Mouse (Mus musculus) gastrocnemius, adult 2 months (tissue): ENCODE data around the gene Tuba4a. TPM values are rescaled to one million over a fixed set of nuclear protein-coding genes. Genes with fewer than 3 reads are reported as not detected.

Source experiments
- DNase-seq: peaks from one replicate; pipeline ENCODE4 v3.0.0; 2022
- H3K27ac ChIP-seq: fragments of 200-600 bp; 2 replicates; pipeline ENCODE4 v1.8.1; 2022; ENCODE audit warnings: mild to moderate bottlenecking
- H3K4me3 ChIP-seq: fragments of 200-600 bp; 2 replicates; pipeline ENCODE4 v1.8.1; 2022; ENCODE audit warnings: mild to moderate bottlenecking, moderate library complexity
- CTCF ChIP-seq: fragments of 200-600 bp; IDR thresholded peaks from 2 replicates; pipeline ENCODE4 v1.8.1; 2022; ENCODE audit warnings: antibody characterized with exemption, mild to moderate bottlenecking, moderate library complexity
- intact Hi-C: fragments of 180-260 bp; cut with DNase I; formaldehyde crosslinking; loops from one replicate; pipeline ENCODE4 v1.15.1; 2025
- microRNA-seq: library from miRNA; unstranded; fragments of <30 nt; microRNA quantifications from one replicate; pipeline ENCODE4 v1.2.0, GENCODE M21; 2021
- total RNA-seq, 2 experiments: library from RNA; stranded (reverse); gene quantifications; 2 replicates each; pipeline ENCODE4 v1.2.3; 2021

The Tuba4a gene
- total RNA-seq, 2 experiments from 2014 or later, result 1,043 to 1,330 TPM

- H3K4me3 ChIP-seq, result peak overlapping the region; percentile 93
- DNase-seq, result no peak
- intact Hi-C loops, result loop anchor here (1.0 kb wide), 1 partner anchor 60 kb away; no protein-coding TSS in a partner anchor
- TF ChIP-seq CTCF, result no peak
- peak overlapping the region; percentile 97 for H3K27ac ChIP-seq
These were observed 28.4 kb downstream of the Tuba4a start for GRCm38 (mm10) chr1:75191258-75191621.

DNA sequence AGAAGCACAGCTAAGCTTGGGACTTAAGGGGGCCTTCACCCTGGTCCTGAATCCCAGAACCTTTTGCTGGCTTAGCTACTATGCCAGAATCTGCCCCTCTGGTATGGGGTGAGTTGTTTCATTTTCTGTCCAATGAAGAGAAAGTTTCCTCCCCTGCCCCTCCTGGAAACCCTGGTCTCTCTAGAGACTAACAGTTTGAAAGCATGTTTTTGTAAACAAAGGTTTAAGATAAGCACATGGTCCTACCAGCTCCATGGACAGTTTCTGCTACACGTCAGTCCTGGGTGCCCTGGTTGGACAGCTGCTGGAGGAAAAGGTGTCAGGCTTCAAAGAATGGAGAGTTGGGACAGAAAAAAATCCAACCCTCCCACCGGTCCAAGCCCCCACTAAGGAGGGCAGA, 29.1 kb downstream of the Tuba4a start:
- no peak for DNase-seq
- intact Hi-C loops, result no loop called here
- no peak for TF ChIP-seq CTCF
- Histone ChIP-seq H3K27ac (peak overlapping the region; percentile 97), H3K4me3 (peak overlapping the region; percentile 93)

DNA sequence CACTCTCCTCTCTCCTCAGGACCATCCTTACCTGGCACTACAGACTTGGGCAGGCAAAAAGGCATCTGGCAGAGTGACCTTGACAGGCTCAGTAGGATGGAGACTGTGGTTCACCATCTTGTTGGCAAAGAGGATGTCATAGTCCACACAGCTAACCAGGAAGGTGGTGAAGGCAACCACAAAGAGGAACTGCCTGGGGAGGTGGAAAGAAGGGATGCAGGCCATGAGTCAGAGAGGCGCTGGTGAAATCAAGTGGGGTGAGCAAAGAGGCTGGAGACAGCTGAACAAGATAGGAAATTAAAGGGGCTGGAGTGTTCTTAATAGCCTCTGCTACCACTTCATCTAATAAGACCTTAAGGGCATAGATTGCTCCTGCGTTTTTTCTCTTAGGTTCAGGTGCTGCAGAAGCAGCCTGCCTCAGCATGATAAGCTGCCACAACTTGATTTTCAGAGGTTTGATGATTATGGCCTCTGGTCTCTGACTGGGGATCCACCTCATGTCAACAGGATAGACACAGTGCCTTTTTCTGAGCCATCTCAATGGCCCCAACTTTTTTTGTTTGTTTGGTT, 31.7 kb downstream of the Tuba4a start:
- intact Hi-C loops, result no loop called here
- Histone ChIP-seq H3K27ac (no peak overlapping the region), H3K4me3 (no peak overlapping the region)
- no peak for DNase-seq
- TF ChIP-seq CTCF, result no peak

DNA sequence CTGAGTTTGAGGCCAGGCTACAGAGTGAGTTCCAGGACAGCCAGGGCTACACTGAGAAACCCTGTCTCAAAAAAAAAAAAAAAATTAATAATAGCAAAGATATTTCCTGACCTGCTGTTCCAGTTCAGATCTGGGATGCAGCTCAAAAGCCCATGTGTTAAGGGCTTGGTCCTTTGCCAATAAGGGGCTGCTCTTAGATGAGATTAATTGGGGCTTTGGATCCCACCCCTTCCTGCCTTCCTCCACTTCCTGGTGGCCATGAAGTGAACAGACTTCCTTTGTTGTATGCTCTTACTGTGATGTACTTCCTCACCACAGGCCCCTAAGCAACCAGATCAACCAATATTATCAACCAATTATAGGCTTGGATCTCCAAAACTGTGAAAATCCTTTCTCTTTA, 32.5 kb downstream of the Tuba4a start:
- H3K27ac ChIP-seq, result no peak overlapping the region
- DNase-seq, result no peak
- no peak overlapping the region for H3K4me3 ChIP-seq
- intact Hi-C loops, result no loop called here
- no peak for TF ChIP-seq CTCF

- no peak for DNase-seq
- Histone ChIP-seq H3K4me3 (no peak overlapping the region), H3K27ac (no peak overlapping the region)
- intact Hi-C loops, result no loop called here
- TF ChIP-seq CTCF, result no peak
These were observed 34.2 kb downstream of the Tuba4a start for GRCm38 (mm10) chr1:75185495-75185894.

GRCm38 (mm10) chr1:75182160-75182559, 37.5 kb downstream of the Tuba4a start:
- Histone ChIP-seq H3K4me3 (no peak overlapping the region), H3K27ac (no peak overlapping the region)
- intact Hi-C loops, result no loop called here
- no peak for DNase-seq
- peak; percentile 29; the same call in 1 of the 2 replicates for TF ChIP-seq CTCF

DNA sequence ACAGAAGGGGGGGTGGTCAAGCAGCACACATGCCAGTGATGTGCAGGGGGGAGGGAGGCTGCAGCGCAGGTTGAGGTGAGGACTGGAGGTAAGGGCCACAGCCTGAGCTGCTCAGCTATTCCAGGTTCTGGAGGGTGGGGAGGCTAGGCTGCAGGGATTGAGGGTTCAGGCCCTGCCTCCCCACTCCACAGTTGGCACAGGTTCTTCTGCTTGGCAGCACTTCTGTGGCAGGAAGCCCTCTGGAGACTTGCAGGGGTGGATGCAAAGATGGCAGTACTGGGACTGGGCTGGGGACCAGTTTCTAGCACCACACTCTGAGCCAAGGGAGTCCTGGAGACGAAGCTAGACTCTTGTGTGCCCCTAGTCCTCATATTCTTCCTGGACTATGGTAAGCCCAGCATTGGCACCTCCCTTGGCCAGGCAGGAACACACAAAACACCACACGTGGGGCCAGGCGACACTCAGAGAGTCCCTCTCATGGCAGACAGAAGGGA, 38.2 kb downstream of the Tuba4a start:
- DNase-seq, result no peak
- TF ChIP-seq CTCF, result no peak
- H3K27ac ChIP-seq, result no peak overlapping the region
- no peak overlapping the region for H3K4me3 ChIP-seq
- intact Hi-C loops, result no loop called here

DNA sequence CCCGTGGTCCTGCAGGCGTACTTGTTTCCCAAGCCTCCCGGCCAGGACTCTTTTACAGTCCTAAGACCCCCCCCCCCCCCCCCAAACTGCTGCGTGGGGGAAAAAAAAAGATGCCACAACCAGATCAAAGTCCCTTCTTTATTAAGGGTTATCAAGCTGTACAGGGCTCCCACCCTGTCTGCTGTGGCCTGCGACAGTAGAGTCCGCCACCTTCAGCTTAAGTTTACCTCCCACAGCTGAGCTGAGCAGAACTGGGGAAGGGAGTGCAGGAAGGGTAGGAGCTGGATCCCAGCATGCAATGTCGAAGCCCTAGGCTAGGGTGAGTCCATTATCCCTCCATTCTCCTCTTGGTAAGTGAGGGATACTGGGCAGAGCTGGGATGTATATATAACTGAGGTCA, 38.9 kb downstream of the Tuba4a start:
- TF ChIP-seq CTCF, result no peak
- Histone ChIP-seq H3K4me3 (peak overlapping the region; percentile 76), H3K27ac (peak overlapping the region; percentile 88)
- intact Hi-C loops, result no loop called here
- no peak for DNase-seq

DNA sequence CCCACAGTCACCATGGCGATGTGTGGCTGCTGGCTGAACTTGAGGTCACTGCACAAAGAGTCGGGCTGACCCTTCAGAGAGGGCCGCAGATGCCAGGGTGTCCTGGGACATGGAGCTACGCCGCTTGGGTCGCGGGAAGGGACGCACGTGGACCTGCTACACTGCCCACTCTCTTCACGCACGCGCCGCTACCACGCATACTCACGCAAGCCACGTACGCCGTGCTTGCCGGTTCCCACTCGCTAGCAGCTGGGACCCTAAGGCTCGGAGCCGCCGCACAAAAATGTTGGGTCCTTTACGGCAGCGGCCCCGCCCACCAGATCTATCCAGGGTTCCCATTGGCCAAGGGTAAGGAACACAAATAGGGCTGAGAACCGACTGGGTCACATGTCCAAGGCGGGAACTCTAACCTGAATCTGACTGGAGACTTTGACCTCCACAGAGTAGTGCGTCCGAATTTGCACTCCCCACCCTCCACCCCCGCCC, 39.5 kb downstream of the Tuba4a start, which contains the start of gene Abcb6:
Gene Abcb6, minus strand, starts transcription at position 288 of the 486 bp plus-strand sequence.
- peak; percentile 91 for DNase-seq
- intact Hi-C loops, result no loop called here
- H3K4me3 ChIP-seq, result peak within 1 kb of the TSS; percentile 76
- H3K27ac ChIP-seq, result peak within 1 kb of the TSS; percentile 88
- TF ChIP-seq CTCF, result no peak

DNA sequence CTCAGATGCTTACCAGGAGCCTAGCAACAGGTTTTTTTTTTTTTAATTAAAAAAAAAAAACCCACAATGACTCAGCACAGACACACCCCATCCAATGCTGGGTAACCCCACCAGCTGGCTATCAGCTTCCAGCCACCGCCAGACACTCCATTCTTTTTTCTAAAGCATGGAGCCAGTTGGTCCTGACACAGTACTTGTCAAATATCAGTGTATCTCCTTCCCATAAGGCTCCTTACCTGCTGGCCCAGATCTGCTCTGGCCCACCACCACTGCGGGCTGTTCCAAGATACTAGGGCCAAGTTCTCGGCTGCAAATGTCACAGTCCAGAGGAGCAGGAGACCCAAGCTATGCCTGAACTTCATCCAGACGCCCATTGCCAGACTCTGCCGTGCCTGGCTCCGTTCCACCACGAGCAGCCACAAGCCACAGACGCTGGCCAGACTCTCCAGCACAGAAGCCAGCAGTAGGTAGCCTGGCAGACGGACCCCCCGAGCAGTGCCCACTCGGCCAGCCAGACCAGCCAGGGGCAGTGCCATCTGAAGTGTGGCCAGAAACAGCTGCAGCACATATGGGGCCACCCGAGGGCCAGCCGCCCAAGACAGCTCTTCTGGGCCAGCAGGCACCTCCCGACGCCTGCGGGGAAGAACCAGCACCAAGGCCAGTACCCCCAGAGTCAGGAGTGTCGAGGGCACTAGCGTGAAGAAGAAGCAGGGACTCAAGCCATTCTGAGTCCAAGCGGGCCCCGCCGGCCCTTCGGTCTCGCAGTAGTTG, 40.1 kb downstream of the Tuba4a start:
- DNase-seq, result peak; percentile 79
- Histone ChIP-seq H3K4me3 (peak overlapping the region; percentile 76), H3K27ac (peak overlapping the region; percentile 88)
- TF ChIP-seq CTCF, result no peak
- intact Hi-C loops, result no loop called here

DNA sequence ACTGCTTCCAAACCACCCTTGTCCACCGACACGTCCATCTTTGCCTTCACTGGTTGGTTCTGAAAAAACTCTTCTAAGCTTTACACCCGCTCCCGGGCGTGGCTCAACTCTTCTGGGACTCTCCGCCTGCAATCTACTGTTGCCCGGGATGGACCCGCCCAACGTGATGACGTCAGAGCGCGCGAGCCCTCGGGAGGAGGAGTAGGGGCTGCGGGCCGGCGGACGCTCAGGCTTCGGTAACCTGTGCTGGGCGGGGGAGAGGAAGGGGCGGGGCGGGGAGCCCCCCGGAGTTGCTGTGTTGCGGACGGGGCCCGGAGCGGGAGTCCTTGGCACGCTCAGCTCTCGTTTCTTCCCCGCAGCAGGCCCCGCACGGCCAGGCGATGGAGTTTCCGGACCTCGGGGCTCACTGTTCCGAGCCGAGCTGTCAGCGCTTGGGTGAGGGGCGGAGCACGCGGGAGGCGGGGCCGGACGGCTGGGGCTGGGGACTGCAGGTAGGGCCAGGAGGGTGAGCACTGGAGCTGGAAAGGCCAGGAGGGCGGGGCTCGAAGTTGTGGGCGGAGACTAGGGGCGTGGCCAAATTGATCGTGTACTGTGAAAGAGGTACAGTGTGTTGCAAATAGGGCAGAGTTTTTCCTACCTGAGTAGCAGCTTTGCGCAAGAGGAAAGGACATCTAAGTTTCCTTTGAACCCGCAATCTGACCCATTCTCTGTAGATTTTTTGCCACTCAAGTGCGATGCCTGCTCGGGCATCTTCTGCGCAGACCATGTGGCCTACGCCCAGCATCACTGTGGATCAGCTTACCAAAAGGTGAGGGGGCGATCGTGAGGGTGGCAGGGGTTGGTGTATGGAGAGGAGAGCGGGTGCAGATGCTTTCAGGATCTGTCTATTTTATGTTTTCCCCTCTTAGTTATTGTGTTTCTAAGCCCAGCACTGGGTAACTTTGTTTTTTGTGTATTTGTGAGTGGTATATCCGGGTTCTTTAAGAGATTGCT, 50.9 kb downstream of the Tuba4a start, which contains the start of gene Zfand2b:
Gene Zfand2b, plus strand, starts transcription at position 175 of the 993 bp plus-strand sequence.
- DNase-seq, result peak; percentile 98
- intact Hi-C loops, result no loop called here
- no peak for TF ChIP-seq CTCF
- Histone ChIP-seq H3K27ac (peak within 1 kb of the TSS; percentile 100), H3K4me3 (peak within 1 kb of the TSS; percentile 84)

DNA sequence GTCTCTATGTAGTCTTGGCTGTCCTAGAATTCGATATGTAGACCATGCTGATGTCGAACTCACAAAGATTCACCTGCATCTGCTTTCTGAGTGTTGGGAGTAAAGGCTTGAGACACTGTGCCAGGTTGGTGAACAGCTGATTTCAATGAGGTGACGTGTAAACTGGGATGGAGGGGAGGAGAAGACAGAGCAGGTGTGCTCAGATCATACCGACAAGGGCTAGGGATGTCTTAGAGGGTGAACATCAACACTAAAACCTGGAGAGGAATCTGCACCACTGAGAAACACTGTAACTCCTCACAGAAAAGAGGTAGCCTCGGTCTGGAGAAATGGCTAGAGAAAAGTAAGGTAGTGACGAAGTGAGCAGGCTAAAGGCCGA, 51.6 kb downstream of the Tuba4a start:
- intact Hi-C loops, result no loop called here
- TF ChIP-seq CTCF, result no peak
- peak overlapping the region; percentile 84 for H3K4me3 ChIP-seq

More for the DNA sequence above, 51.6 kb downstream of the Tuba4a start:
- peak overlapping the region; percentile 100 for H3K27ac ChIP-seq
- no peak for DNase-seq

Small RNA genes lying within 50 kb of the gene (microRNA-seq; reads per million reads assigned to microRNA genes)
- not detected for gene Gm27943

Other genes with a start within 250 kb of the Tuba4a start
- 1 to 10 TPM; 4.5 to 6.6 TPM for gene Nhej1, start 94.7 kb downstream of the Tuba4a start, total RNA-seq
- gene Slc23a3, start 86.0 kb downstream of the Tuba4a start, total RNA-seq, result not detected
- 10 to 100 TPM; 14.0 to 14.4 TPM for gene Cnppd1, start 77.2 kb downstream of the Tuba4a start, total RNA-seq
- gene Retreg2, start 77.1 kb downstream of the Tuba4a start, total RNA-seq, result 10 to 100 TPM in 1 of 2 experiments, 1 to 10 TPM in 1; 7.7 to 11.5 TPM
- gene Zfand2b, start 51.2 kb downstream of the Tuba4a start, total RNA-seq, result 10 to 100 TPM; 14.6 to 17.7 TPM
- 10 to 100 TPM; 18.9 to 20.4 TPM for gene Abcb6, start 39.5 kb downstream of the Tuba4a start, total RNA-seq
- gene Ankzf1, start 27.7 kb downstream of the Tuba4a start, total RNA-seq, result 1 to 10 TPM; 5.5 to 5.9 TPM
- 100 to 1,000 TPM; 107 to 113 TPM for gene Atg9a, start 27.7 kb downstream of the Tuba4a start, total RNA-seq
- gene Glb1l, start 9.1 kb downstream of the Tuba4a start, total RNA-seq, result 1 to 10 TPM; 1.0 to 1.5 TPM
- gene Stk16, start 9.0 kb downstream of the Tuba4a start, total RNA-seq, result 10 to 100 TPM; 18.8 to 20.2 TPM
- not detected for gene A630095N17Rik, start 12.2 kb upstream of the Tuba4a start, total RNA-seq
- gene Dnajb2, start 16.5 kb upstream of the Tuba4a start, total RNA-seq, result 10 to 100 TPM; 83.2 to 88.9 TPM
- not detected for gene Ptprn, start 44.6 kb upstream of the Tuba4a start, total RNA-seq
- gene Resp18, start 58.5 kb upstream of the Tuba4a start, total RNA-seq, result not detected
- gene Dnpep, start 98.1 kb upstream of the Tuba4a start, total RNA-seq, result 10 to 100 TPM; 40.9 to 49.6 TPM
- gene Des, start 140.5 kb upstream of the Tuba4a start, total RNA-seq, result 1,000 to 10,000 TPM; 2,035 to 2,198 TPM
- 100 to 1,000 TPM; 268 to 311 TPM for gene Speg, start 155.4 kb upstream of the Tuba4a start, total RNA-seq
- 10 to 100 TPM; 41.1 to 42.7 TPM for gene Gmppa, start 216.1 kb upstream of the Tuba4a start, total RNA-seq
- gene Asic4, start 230.6 kb upstream of the Tuba4a start, total RNA-seq, result not detected